Mouse (Mus musculus) liver, embryonic 12.5 days (tissue): Measurements from ENCODE around the gene Mfsd14b. TPM values are rescaled to one million over a fixed set of nuclear protein-coding genes. Genes with fewer than 3 reads are reported as not detected.

Source experiments
- ATAC-seq: fragments of 200-750 bp; cut with Nextera tagmentation; 2 replicates; pipeline ENCODE4 v1.8.0; 2017; ENCODE audit warnings: moderate number of reproducible peaks, mild to moderate bottlenecking, moderate library complexity
- H3K27ac ChIP-seq: fragments of 300-500 bp; sonication (generic); 2 replicates; pipeline ENCODE4 v1.5.1; 2016; ENCODE audit warnings: mild to moderate bottlenecking
- H3K27me3 ChIP-seq: fragments of 300-500 bp; sonication (generic); replicated peaks from 2 replicates; pipeline ENCODE4 v1.6.1; 2016; ENCODE audit warnings: mild to moderate bottlenecking, moderate library complexity
- H3K36me3 ChIP-seq: fragments of 300-500 bp; sonication (generic); 2 replicates; pipeline ENCODE4 v1.6.1; 2016; ENCODE audit warnings: mild to moderate bottlenecking, moderate library complexity
- H3K4me1 ChIP-seq: fragments of 300-500 bp; sonication (generic); 2 replicates; pipeline ENCODE4 v1.6.1; 2016
- H3K4me2 ChIP-seq: fragments of 300-500 bp; sonication (generic); 2 replicates; pipeline ENCODE4 v1.6.1; 2016; ENCODE audit warnings: mild to moderate bottlenecking, moderate library complexity
- H3K4me3 ChIP-seq: fragments of 300-500 bp; sonication (generic); 2 replicates; pipeline ENCODE4 v1.5.1; 2016; ENCODE audit warnings: mild to moderate bottlenecking, moderate library complexity
- H3K9ac ChIP-seq: fragments of 300-500 bp; sonication (generic); 2 replicates; pipeline ENCODE4 v1.6.1; 2016; ENCODE audit warnings: mild to moderate bottlenecking, moderate library complexity
- H3K9me3 ChIP-seq: fragments of 300-500 bp; sonication (generic); replicated peaks from 2 replicates; pipeline ENCODE4 v1.6.1; 2016; ENCODE audit warnings: mild to moderate bottlenecking, moderate library complexity
- WGBS: fragments of 180-500 bp; shearing (Covaris S2); methylation state at CpG from one replicate; pipeline ENCODE4 v1.1.7; 2016; ENCODE audit not compliant: insufficient replicate concordance; 5-methylcytosine and 5-hydroxymethylcytosine counted together
- polyA plus RNA-seq: library from polyadenylated mRNA; unstranded; fragments of >200 nt; fragmentation: Nextera tagmentation; extraction: Ambion mirVana; gene quantifications from 2 replicates; pipeline ENCODE4 v1.2.1, GENCODE M21; 2016

Gene Mfsd14b
- polyA plus RNA-seq: 54.8 and 55.2 TPM in 2 replicates

DNA sequence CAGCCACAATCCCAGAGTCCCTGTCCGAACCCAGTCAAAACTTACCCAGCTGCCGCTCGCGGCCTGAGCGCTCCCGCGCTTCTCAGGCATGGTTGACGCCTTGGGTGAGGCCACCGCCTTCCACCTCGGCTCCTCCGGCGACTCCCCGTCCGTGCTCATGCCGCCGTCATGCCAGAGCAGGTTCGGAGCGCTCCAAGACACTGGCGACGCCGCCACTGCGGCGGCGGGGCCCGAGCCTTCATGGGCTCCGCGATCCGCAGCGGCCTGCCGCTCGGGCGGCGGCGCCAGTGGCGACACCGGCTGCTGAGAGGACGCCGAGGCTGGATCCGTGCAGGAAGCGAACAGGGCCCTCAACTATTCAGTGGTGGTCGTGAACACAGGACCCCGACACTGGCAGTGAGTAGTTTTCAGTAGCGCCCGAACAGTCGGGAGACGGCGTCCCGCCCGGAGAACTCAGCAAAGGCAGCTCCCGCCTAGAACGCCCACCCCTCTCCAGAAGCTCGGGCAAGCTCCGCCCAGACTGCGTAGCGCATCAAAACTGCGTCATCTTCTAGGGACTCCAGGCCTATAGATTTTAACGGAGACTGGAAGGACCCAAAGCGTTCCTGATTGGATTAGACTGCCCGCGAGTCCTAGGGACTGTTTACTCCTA lies at the start of gene Mfsd14b:
Mfsd14b (minus strand) TSS at position 517 of the 652 bp plus-strand sequence.
- peaks cover 26% of the 10 kb centered on the region for H3K4me1 ChIP-seq
- WGBS: under 1% methylated on average over 60 of the region's 60 CpGs
- H3K9ac ChIP-seq: peak within 1 kb of the TSS; percentile 96

DNA sequence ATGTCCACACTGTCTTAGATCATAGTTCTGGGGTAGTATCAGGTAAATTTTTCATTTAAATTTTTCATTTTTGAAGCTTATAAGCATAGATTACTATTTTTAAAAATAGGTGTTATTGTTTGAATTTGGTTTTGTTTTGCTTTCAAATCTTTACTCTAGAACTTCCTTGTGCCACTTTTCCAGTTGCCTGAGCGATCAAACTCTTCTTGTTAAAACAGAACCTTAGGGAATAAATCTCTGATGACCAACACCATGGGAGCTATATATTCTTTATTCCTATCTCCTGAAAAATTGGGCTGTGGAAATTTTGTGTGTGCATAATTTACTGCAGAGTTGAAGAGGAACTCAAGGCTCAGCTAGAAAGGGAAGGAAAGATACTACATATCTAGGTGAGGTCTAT lies 37.2 kb upstream of the Mfsd14b start, which contains the start of gene Olfr466:
Olfr466 (plus strand) TSS at position 301 of the 400 bp plus-strand sequence.
- H3K36me3 ChIP-seq: no peaks in the 10 kb centered on the region
- 51% methylated on average over 1 of the region's 1 CpGs for WGBS
- H3K4me1 ChIP-seq: no peaks in the 10 kb centered on the region
- H3K9ac ChIP-seq: no peak within 1 kb of the TSS
- no peak within 1 kb of the TSS for H3K27ac ChIP-seq
- no peaks in the 10 kb centered on the region for H3K9me3 ChIP-seq
- no peak within 1 kb of the TSS for H3K4me3 ChIP-seq
- H3K4me2 ChIP-seq: no peak within 1 kb of the TSS
- ATAC-seq: no peak
- no peaks in the 10 kb centered on the region for H3K27me3 ChIP-seq

More for the DNA sequence above, at the start of gene Mfsd14b:
- H3K4me2 ChIP-seq: peak within 1 kb of the TSS; percentile 88
- H3K9me3 ChIP-seq: no peaks in the 10 kb centered on the region
- H3K27me3 ChIP-seq: no peaks in the 10 kb centered on the region
- H3K36me3 ChIP-seq: 0 out of 2 replicates have a peak, but pooled peaks cover 3% of the 10 kb centered on the region
- peak; percentile 96 for ATAC-seq
- H3K27ac ChIP-seq: peak within 1 kb of the TSS; percentile 97
- peak within 1 kb of the TSS; percentile 96 for H3K4me3 ChIP-seq

DNA sequence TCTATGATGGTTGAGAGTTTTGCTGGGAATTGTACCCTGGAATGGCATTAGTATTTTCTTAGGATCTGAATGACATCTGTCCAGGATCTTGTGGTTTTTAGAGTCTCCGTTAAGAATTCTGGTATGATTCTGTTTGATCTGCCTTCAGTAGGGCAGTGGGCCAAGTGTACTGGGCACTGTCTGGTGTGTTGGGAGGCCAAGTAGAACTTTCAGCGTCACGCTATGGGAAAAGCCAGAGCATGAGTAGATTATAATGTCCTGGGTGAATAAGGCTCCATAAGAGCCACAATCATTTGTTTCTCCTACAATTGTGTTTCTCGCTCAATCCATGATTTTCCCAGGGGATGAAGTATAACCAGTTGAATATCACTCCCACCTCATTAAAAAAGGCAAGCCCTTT lies 25.0 kb upstream of the Mfsd14b start, which contains the start of gene Olfr465-ps1:
Olfr465-ps1 (plus strand) TSS at position 301 of the 400 bp plus-strand sequence.
- H3K27ac ChIP-seq: no peak within 1 kb of the TSS
- H3K4me3 ChIP-seq: no peak within 1 kb of the TSS
- no peaks in the 10 kb centered on the region for H3K4me1 ChIP-seq
- no peak within 1 kb of the TSS for H3K9ac ChIP-seq
- H3K4me2 ChIP-seq: no peak within 1 kb of the TSS
- ATAC-seq: no peak
- no peaks in the 10 kb centered on the region for H3K9me3 ChIP-seq
- no peaks in the 10 kb centered on the region for H3K27me3 ChIP-seq
- H3K36me3 ChIP-seq: no peaks in the 10 kb centered on the region
- WGBS: 67% methylated on average over 4 of the region's 4 CpGs

DNA sequence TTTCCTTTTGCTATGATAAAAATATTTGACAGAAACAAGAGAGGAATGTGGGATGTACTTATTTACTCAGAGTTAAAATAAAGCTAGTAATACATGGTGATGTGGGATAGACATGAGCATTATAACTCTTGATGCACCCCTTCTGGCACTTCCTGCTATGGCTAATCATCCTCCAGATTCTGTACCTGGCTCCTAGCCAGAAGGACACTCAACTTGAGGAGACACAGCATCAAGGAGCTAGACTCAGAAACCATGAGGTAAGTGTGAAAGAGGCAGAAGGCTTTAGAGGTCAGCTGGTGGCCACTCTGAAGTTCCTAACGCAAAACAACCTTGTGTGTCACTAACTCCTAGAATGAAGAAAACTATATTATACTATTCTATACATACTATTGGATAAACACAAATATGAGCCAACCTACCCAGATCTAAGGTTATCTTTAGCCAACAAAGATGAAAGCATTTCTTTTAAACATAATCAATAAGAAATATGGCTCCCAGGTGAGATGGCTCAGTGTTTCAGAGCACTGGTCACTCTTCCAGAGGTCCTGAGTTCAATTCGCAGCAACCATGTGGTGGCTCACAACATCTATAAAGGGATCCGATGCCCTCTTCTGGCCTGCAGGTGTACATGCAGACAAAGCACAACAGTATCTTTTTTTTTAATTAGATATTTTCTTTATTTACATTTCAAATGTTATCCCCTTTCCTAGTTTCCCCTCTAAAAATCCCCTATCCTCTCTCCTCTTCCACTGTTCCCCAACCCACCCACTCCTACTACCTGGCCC lies 14.5 kb upstream of the Mfsd14b start:
- Histone ChIP-seq H3K27me3 (no peaks in the 10 kb centered on the region), H3K4me3 (no peak overlapping the region), H3K4me2 (no peak overlapping the region), H3K9ac (no peak overlapping the region), H3K27ac (no peak overlapping the region), H3K36me3 (no peaks in the 10 kb centered on the region), H3K9me3 (no peaks in the 10 kb centered on the region), H3K4me1 (peaks cover 6% of the 10 kb centered on the region)
- no peak for ATAC-seq
- 40% methylated on average over 3 of the region's 3 CpGs for WGBS

DNA sequence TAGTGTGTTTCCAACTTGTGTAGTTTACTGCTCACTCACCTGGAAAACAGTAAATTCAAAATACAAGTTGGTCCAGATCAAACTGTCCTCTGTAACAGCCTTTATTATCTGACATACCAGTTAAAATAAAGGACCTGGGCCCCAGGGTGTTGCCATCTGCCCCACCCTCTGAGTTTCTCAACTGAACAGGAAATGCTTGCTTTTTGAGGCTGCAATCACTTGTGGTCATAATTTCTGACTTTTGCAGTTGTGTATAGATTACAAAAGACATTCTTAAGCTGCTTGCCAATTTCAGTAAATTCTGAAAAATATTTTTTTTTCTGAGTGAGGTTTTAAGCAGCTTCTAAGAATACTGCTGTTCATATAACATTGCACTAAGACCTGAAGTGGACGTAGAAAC lies 9.3 kb upstream of the Mfsd14b start:
- ATAC-seq: peak; percentile 86
- H3K9me3 ChIP-seq: no peaks in the 10 kb centered on the region
- H3K9ac ChIP-seq: no peak overlapping the region
- peak overlapping the region; percentile 0; the same call in 1 of the 2 replicates for H3K4me3 ChIP-seq
- peak overlapping the region; percentile 44 for H3K4me2 ChIP-seq
- H3K36me3 ChIP-seq: no peaks in the 10 kb centered on the region
- 57% methylated on average over 1 of the region's 1 CpGs for WGBS
- H3K27me3 ChIP-seq: no peaks in the 10 kb centered on the region
- peak overlapping the region; percentile 70 for H3K27ac ChIP-seq
- H3K4me1 ChIP-seq: peaks cover 24% of the 10 kb centered on the region

DNA sequence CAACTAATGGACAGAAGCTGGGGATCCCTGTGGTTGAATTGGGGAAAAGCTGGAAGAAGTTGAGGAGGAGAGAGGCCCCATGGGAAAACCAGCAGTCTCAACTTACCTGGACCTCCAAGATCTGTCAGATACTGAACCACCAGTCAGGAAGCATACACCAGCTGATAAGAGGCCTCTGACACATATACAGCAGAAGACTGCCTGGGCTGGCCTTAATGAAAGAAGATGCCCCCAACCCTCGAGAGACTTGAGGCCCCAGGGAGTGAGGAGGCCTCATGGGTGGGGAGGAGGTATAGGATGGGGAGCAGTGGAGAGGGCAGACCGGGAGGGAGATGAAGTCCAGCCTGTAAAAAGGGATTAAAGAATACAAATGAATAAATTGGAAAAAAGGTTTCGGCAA lies 8.2 kb upstream of the Mfsd14b start:
- 47% methylated on average over 3 of the region's 3 CpGs for WGBS
- Histone ChIP-seq H3K27ac (0 out of 2 replicates have a peak overlapping the region, but pooled peaks have one; percentile 40), H3K4me2 (peak overlapping the region; percentile 20), H3K27me3 (no peaks in the 10 kb centered on the region), H3K36me3 (no peaks in the 10 kb centered on the region), H3K9me3 (no peaks in the 10 kb centered on the region), H3K4me3 (no peak overlapping the region), H3K9ac (no peak overlapping the region), H3K4me1 (peaks cover 24% of the 10 kb centered on the region)
- ATAC-seq: peak; percentile 63

DNA sequence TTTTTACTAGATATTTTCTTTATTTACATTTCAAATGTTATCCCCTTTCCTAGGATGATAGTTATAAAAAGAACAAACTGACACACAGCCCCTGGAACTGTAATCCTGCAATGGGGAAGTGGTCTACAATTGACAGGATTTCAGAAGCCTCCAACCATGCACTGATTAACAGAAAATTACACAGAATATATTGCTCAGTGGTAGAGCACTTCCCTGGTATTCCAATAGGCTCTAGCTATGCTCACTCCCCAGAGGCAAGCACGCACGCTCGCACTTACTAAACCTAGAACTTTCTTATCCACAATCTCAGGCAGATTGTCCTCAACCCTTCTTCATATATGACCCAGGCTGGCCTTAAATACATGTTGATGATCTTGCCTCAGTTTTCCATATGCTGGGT lies 464 bp upstream of the Mfsd14b start:
- peak overlapping the region; percentile 96 for H3K4me3 ChIP-seq
- WGBS: 63% methylated on average over 3 of the region's 3 CpGs

DNA sequence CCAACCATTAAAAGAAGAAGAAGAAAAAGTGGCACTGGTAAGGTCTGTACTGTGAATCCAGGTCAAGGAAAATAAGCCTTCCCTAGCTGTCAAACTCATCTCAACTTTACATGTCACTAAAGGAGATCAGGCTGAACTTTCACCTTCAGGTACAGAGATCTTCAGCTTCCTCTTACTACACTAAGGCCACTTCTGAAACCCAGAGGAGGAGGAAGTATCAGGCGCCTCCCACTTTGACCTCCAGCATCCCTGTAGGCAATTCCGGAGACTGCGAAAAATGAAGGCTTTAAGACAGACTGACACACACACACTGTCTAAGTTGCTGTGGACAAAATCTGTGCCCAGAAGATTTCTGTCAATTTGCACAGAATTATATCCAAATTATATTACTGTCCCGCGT lies 814 bp downstream of the Mfsd14b start:
- no peaks in the 10 kb centered on the region for H3K27me3 ChIP-seq
- H3K4me1 ChIP-seq: peaks cover 26% of the 10 kb centered on the region
- H3K9me3 ChIP-seq: no peaks in the 10 kb centered on the region
- peak; percentile 53 for ATAC-seq
- peaks cover 6% of the 10 kb centered on the region; the same call in 1 of the 2 replicates for H3K36me3 ChIP-seq
- WGBS: 1% methylated on average over 5 of the region's 5 CpGs
- H3K4me3 ChIP-seq: peak overlapping the region; percentile 96
- H3K9ac ChIP-seq: peak overlapping the region; percentile 96
- H3K27ac ChIP-seq: peak overlapping the region; percentile 97
- peak overlapping the region; percentile 88 for H3K4me2 ChIP-seq

More for the DNA sequence above, 464 bp upstream of the Mfsd14b start:
- peak overlapping the region; percentile 96 for H3K9ac ChIP-seq
- ATAC-seq: peak; percentile 21; the same call in 1 of the 2 replicates
- H3K36me3 ChIP-seq: no peaks in the 10 kb centered on the region
- H3K27me3 ChIP-seq: no peaks in the 10 kb centered on the region
- H3K27ac ChIP-seq: peak overlapping the region; percentile 97
- peaks cover 25% of the 10 kb centered on the region for H3K4me1 ChIP-seq
- H3K9me3 ChIP-seq: no peaks in the 10 kb centered on the region
- peak overlapping the region; percentile 88 for H3K4me2 ChIP-seq

DNA sequence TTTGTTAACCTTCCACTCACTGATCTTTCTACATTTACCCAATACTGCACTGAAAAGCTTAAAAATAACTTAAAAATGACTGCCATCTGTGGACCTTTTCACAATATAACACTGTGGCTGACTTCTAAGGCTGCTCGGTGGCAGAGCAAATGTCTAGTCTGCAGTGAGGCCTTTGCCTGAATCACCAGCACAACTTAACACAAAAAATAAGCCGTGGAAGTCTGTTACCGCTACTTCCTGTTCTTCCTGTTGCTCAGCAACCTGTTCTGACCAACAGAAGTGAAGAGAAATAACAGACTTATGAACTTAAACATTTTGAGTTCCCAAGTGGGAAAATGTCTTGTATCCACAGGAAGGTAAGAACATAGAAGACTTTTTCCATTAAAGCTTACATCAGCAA lies 11.5 kb downstream of the Mfsd14b start:
- no peak overlapping the region for H3K9ac ChIP-seq
- peaks cover 11% of the 10 kb centered on the region for H3K36me3 ChIP-seq
- H3K4me3 ChIP-seq: no peak overlapping the region
- peaks cover 8% of the 10 kb centered on the region; the same call in 1 of the 2 replicates for H3K4me1 ChIP-seq
- 65% methylated on average over 3 of the region's 3 CpGs for WGBS
- no peak overlapping the region for H3K27ac ChIP-seq
- no peak overlapping the region for H3K4me2 ChIP-seq
- no peaks in the 10 kb centered on the region for H3K9me3 ChIP-seq
- no peaks in the 10 kb centered on the region for H3K27me3 ChIP-seq
- ATAC-seq: no peak

DNA sequence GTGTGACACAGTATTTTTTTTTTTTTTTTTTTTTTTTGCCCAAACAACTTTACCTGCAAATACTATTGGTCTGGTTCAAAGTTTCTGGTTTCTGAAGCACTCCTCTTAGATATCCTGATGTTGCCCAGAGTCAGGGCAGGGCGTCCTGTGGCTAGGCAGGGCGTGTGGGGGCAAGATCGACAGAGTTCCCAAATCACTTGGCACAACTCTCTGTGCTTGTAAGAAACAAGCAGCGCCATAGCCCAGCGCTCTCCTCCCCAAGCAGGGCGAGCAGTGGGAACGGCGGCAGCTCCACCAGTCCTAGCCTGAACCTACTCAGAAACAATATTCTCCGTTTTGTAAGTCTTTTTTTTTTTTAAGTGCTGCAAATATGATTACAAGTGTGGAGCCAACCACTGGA lies 12.1 kb downstream of the Mfsd14b start:
- H3K36me3 ChIP-seq: peaks cover 12% of the 10 kb centered on the region; the same call in 1 of the 2 replicates
- no peak overlapping the region for H3K4me3 ChIP-seq
- no peaks in the 10 kb centered on the region for H3K9me3 ChIP-seq
- no peaks in the 10 kb centered on the region for H3K27me3 ChIP-seq
- H3K4me2 ChIP-seq: no peak overlapping the region
- peaks cover 8% of the 10 kb centered on the region; the same call in 1 of the 2 replicates for H3K4me1 ChIP-seq
- no peak overlapping the region for H3K27ac ChIP-seq
- WGBS: 89% methylated on average over 9 of the region's 9 CpGs
- no peak overlapping the region for H3K9ac ChIP-seq
- no peak for ATAC-seq

DNA sequence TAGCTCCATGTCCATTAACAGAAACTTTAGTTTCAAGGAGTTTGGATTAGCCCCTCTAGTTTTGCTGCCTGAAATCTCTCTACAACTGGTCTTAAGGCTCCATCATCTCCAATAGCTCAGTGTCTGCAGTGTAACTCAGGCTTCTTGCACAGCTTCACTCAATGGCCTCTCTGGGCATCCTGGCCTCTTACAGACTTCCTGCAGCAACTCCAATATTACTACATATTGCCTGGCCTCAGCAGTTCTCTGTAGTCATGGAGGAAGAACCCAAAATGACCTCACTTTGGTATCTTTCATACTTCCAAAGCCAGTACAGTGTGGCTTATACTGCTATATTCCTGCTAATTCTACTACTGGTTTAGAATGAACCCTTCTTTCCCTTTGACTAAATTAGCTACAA lies 15.8 kb downstream of the Mfsd14b start:
- Histone ChIP-seq H3K9ac (no peak overlapping the region), H3K9me3 (no peaks in the 10 kb centered on the region), H3K4me1 (peaks cover 8% of the 10 kb centered on the region; the same call in 1 of the 2 replicates), H3K4me3 (no peak overlapping the region), H3K4me2 (no peak overlapping the region), H3K27ac (no peak overlapping the region), H3K36me3 (peaks cover 18% of the 10 kb centered on the region), H3K27me3 (no peaks in the 10 kb centered on the region)
- no peak for ATAC-seq

DNA sequence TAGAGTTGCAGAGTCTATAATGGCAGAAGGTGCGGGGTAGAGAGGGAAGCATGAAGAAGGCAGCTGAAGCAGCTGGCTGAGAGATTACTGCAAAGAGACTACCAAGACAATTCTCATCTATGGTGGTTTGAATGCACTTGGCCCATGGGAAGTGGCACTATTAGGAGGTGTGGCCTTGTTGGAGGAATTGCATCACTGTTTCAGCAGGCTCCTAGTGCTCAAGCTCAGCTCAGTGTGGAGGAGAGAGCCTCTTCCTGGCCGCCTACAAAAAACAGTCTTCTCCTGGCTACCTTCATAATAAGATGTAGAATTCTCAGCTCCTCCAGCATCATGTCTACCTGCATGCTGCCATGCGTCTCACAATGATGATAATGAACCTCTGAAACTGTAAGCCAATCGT lies 16.9 kb downstream of the Mfsd14b start:
- H3K4me3 ChIP-seq: no peak overlapping the region
- peaks cover 24% of the 10 kb centered on the region for H3K36me3 ChIP-seq
- whole genome bisulfite sequencing: 89% methylated on average over 4 of the region's 4 CpGs
- no peak overlapping the region for H3K4me2 ChIP-seq
- H3K9ac ChIP-seq: no peak overlapping the region
- no peaks in the 10 kb centered on the region for H3K27me3 ChIP-seq
- H3K4me1 ChIP-seq: peaks cover 3% of the 10 kb centered on the region; the same call in 1 of the 2 replicates
- ATAC-seq: no peak
- H3K9me3 ChIP-seq: no peaks in the 10 kb centered on the region
- no peak overlapping the region for H3K27ac ChIP-seq
